ENCODE assay signal across 7 mouse cellular contexts in genomic region chr1:168380241-168380770, GRCm38 (mm10). TPM values are rescaled to one million over a fixed set of nuclear protein-coding genes. Genes with fewer than 3 reads are reported as not detected.
A peak's percentile ranks its signal among the peaks of the same experiment; 100 is the strongest.
DNase-seq lines count a peak whose midpoint lies in the region; ATAC-seq lines count a peak whose summit lies in the region.

No protein-coding gene starts in this region.

- H3K9ac ChIP-seq in forebrain, embryonic 15.5 days (replicated peaks) = no peak overlapping the region
- H3K9ac ChIP-seq in lung, embryonic 15.5 days = no peak overlapping the region
- no peak overlapping the region for H3K9ac ChIP-seq in midbrain, embryonic 14.5 days (replicated peaks; ENCODE audit: low read length)

- H3K4me1 ChIP-seq in forebrain, embryonic 15.5 days = peaks cover 80% of the 10 kb centered on the region
- peaks cover 68% of the 10 kb centered on the region for H3K4me1 ChIP-seq in lung, embryonic 15.5 days
- H3K4me1 ChIP-seq in midbrain, embryonic 14.5 days (ENCODE audit: control insufficient read depth, insufficient read depth, low read length) = peaks cover 51% of the 10 kb centered on the region

- H3K36me3 ChIP-seq in forebrain, embryonic 15.5 days = no peaks in the 10 kb centered on the region
- no peaks in the 10 kb centered on the region for H3K36me3 ChIP-seq in lung, embryonic 15.5 days
- H3K36me3 ChIP-seq in midbrain, embryonic 14.5 days (ENCODE audit: control insufficient read depth, insufficient read depth, low read length) = no peaks in the 10 kb centered on the region; the same call in 1 of the 2 replicates

- H3K4me3 ChIP-seq in forebrain, embryonic 15.5 days = no peak overlapping the region
- no peak overlapping the region for H3K4me3 ChIP-seq in lung, embryonic 15.5 days
- no peak overlapping the region for H3K4me3 ChIP-seq in midbrain, embryonic 14.5 days (replicated peaks; ENCODE audit: low read depth, low read length)

- 0 out of 2 replicates have a peak, but pooled peaks have one; percentile 9 for ATAC-seq in forebrain, embryonic 15.5 days (replicated peaks)
- peak; percentile 66 for ATAC-seq in lung, embryonic 15.5 days (ENCODE audit: borderline replicate concordance, extremely low read depth, low FRiP score, low TSS enrichment)
- no peak for ATAC-seq in midbrain, embryonic 14.5 days (ENCODE audit: low FRiP score, low TSS enrichment)

- no peak overlapping the region for H3K4me2 ChIP-seq in forebrain, embryonic 15.5 days (replicated peaks)
- H3K4me2 ChIP-seq in lung, embryonic 15.5 days = no peak overlapping the region
- no peak overlapping the region for H3K4me2 ChIP-seq in midbrain, embryonic 14.5 days (ENCODE audit: low read length)

- WGBS in forebrain, embryonic 15.5 days = 56% methylated on average over 9 of the region's 9 CpGs
- WGBS in lung, embryonic 15.5 days = 30% methylated on average over 9 of the region's 9 CpGs
- WGBS in midbrain, embryonic 14.5 days = 69% methylated on average over 9 of the region's 9 CpGs

- no peaks in the 10 kb centered on the region for H3K9me3 ChIP-seq in forebrain, embryonic 15.5 days
- no peaks in the 10 kb centered on the region for H3K9me3 ChIP-seq in lung, embryonic 15.5 days
- H3K9me3 ChIP-seq in midbrain, embryonic 14.5 days (ENCODE audit: control insufficient read depth, low read length) = no peaks in the 10 kb centered on the region

- H3K27ac ChIP-seq in forebrain, embryonic 15.5 days (replicated peaks) = peak overlapping the region; percentile 36
- peak overlapping the region; percentile 53 for H3K27ac ChIP-seq in lung, embryonic 15.5 days
- no peak overlapping the region; the same call in 1 of the 2 replicates for H3K27ac ChIP-seq in midbrain, embryonic 14.5 days (replicated peaks; ENCODE audit: low read depth, low read length)

- H3K27me3 ChIP-seq in forebrain, embryonic 15.5 days = no peaks in the 10 kb centered on the region
- H3K27me3 ChIP-seq in lung, embryonic 15.5 days = no peaks in the 10 kb centered on the region
- no peaks in the 10 kb centered on the region for H3K27me3 ChIP-seq in midbrain, embryonic 14.5 days (ENCODE audit: control insufficient read depth, insufficient read depth, low read length)

- intact Hi-C loops in heart, postnatal 25 days (cut with DNase I) = no loop called here
- intact Hi-C loops in left cerebral cortex, postnatal 36 days (cut with DNase I) = loop anchor here (5.0 kb wide), 1 partner anchor 47 kb away; no protein-coding TSS in a partner anchor

- peak; percentile 75 for DNase-seq in cerebellum, adult 9-10 months
- DNase-seq in heart, postnatal 25 days (ENCODE audit: low spot score) = peak; percentile 22
- no peak for DNase-seq in midbrain, embryonic 14.5 days
- no peak for DNase-seq in layer of hippocampus, adult 11-12 months (ENCODE audit: low spot score)
- no peak for DNase-seq in left cerebral cortex, postnatal 36 days (ENCODE audit: low spot score in 2 of 2)

RNA-seq across cellular contexts. Expression of gene Pbx1, which starts 51.8 kb away (rescaled TPM):
- polyA plus RNA-seq in forebrain, embryonic 15.5 days (2015; fragmentation: Nextera tagmentation; extraction: Ambion mirVana) = 87.4 and 90.5 TPM in 2 replicates
- total RNA-seq in heart, postnatal 25 days (2021) = 10 to 100 TPM; 51.3 to 55.2 TPM
- 37.5 and 40.6 TPM in 2 replicates for polyA plus RNA-seq in lung, embryonic 15.5 days (2015; fragmentation: Nextera tagmentation; extraction: Ambion mirVana)
- polyA plus RNA-seq in midbrain, embryonic 14.5 days (2014; fragmentation: Nextera tagmentation; extraction: Ambion mirVana) = 114 and 125 TPM in 2 replicates
- 100 to 1,000 TPM; 137 to 149 TPM for total RNA-seq in left cerebral cortex, postnatal 36 days (2021)

Comparison
In these comparisons a context has a peak if more than half of its experiments do, and no peak if none do; other contexts are left out.
1. DNase-seq: peak in cerebellum, adult 9-10 months (single experiment) and heart, postnatal 25 days (single experiment); none in midbrain, embryonic 14.5 days (single experiment), layer of hippocampus, adult 11-12 months (single experiment) and left cerebral cortex, postnatal 36 days (0 of 2).